Mouse (Mus musculus) C2C12 (cell line): ENCODE results near the gene Cyp2w1.

Source experiments
- CTCF ChIP-seq: IDR thresholded peaks from one replicate; pipeline ENCODE4 v1.5.1; 2011; ENCODE audit not compliant: control insufficient read depth, insufficient read depth, insufficient read length
- MAX ChIP-seq: IDR thresholded peaks from one replicate; pipeline ENCODE4 v1.6.1; 2011; ENCODE audit warnings: mild to moderate bottlenecking, control low read depth
- MYOG ChIP-seq: IDR thresholded peaks from one replicate; pipeline ENCODE4 v1.6.1; 2011; ENCODE audit not compliant: control insufficient read depth, insufficient read length; ENCODE audit errors: extremely low read depth
- USF1 ChIP-seq: IDR thresholded peaks from one replicate; pipeline ENCODE4 v1.6.1; 2011; ENCODE audit warnings: low read depth, mild to moderate bottlenecking, control low read depth, moderate library complexity

- TF ChIP-seq CTCF, result no peak
- TF ChIP-seq MAX, result no peak
- TF ChIP-seq MYOG, result no peak
- no peak for TF ChIP-seq USF1
Observed at GRCm38 (mm10) chr5:139311822-139312221, 40.6 kb upstream of the Cyp2w1 start.
